Mouse (Mus musculus): ENCODE results near the gene Wipf2. TPM values are rescaled to one million over a fixed set of nuclear protein-coding genes. Genes with fewer than 3 reads are reported as not detected.
A peak's percentile ranks its signal among the peaks of the same experiment; 100 is the strongest.

Gene Wipf2
- total and polyA plus RNA-seq, 3 experiments = 3.1 to 25.4 (median 23.9) TPM

GRCm38 (mm10) chr11:98929503-98929902 is 66.1 kb downstream of the Wipf2 start:
- H3K4me3 ChIP-seq (ENCODE audit: low read depth, low read length) = no peak overlapping the region
- DNase-seq (ENCODE audit: low spot score) = no peak
- H3K9me3 ChIP-seq (replicated peaks) = no peaks in the 10 kb centered on the region
- H3K36me3 ChIP-seq (replicated peaks) = peaks cover 17% of the 10 kb centered on the region
- ATAC-seq (ENCODE audit: extremely low read depth, insufficient number of reproducible peaks, low FRiP score, poor library complexity, severe bottlenecking) = no peak
- TF ChIP-seq GATA2 (IDR thresholded peaks at IDR 0.05; ENCODE audit: borderline replicate concordance, low read depth, low read length) (no peak), CTCF (IDR thresholded peaks at IDR 0.05; ENCODE audit: low read depth, low read length) (no peak), TAL1 (conservative IDR thresholded peaks at IDR 0.05; ENCODE audit: low read depth, low read length) (no peak), GATA1 (IDR thresholded peaks at IDR 0.05; ENCODE audit: borderline replicate concordance, low read length) (no peak), POLR2AphosphoS5 (IDR thresholded peaks at IDR 0.05; ENCODE audit: insufficient replicate concordance, low read depth, low read length) (no peak)
- H3K4me1 ChIP-seq (ENCODE audit: insufficient read depth, low read depth, low read length) = peaks cover 95% of the 10 kb centered on the region
- H3K27me3 ChIP-seq (ENCODE audit: insufficient read depth, low read length) = peaks cover 16% of the 10 kb centered on the region; the same call in 1 of the 2 replicates

- no peak for DNase-seq (ENCODE audit: low spot score)
- ATAC-seq (ENCODE audit: extremely low read depth, insufficient number of reproducible peaks, low FRiP score, poor library complexity, severe bottlenecking) = no peak
- TF ChIP-seq CTCF (IDR thresholded peaks at IDR 0.05; ENCODE audit: low read depth, low read length) = no peak
- TF ChIP-seq GATA1 (IDR thresholded peaks at IDR 0.05; ENCODE audit: borderline replicate concordance, low read length) = no peak
- no peak for TF ChIP-seq POLR2AphosphoS5 (IDR thresholded peaks at IDR 0.05; ENCODE audit: insufficient replicate concordance, low read depth, low read length)
- no peak for TF ChIP-seq GATA2 (IDR thresholded peaks at IDR 0.05; ENCODE audit: borderline replicate concordance, low read depth, low read length)
- no peak for TF ChIP-seq TAL1 (conservative IDR thresholded peaks at IDR 0.05; ENCODE audit: low read depth, low read length)
- Histone ChIP-seq H3K27me3 (ENCODE audit: insufficient read depth, low read length) (peaks cover 19% of the 10 kb centered on the region), H3K36me3 (replicated peaks) (peaks cover 14% of the 10 kb centered on the region), H3K9me3 (replicated peaks) (no peaks in the 10 kb centered on the region), H3K4me1 (ENCODE audit: insufficient read depth, low read depth, low read length) (peaks cover 90% of the 10 kb centered on the region), H3K4me3 (ENCODE audit: low read depth, low read length) (no peak overlapping the region)
These were observed 66.7 kb downstream of the Wipf2 start for GRCm38 (mm10) chr11:98930127-98930601.

GRCm38 (mm10) chr11:98930773-98931512 is 67.5 kb downstream of the Wipf2 start:
- Histone ChIP-seq H3K4me1 (ENCODE audit: insufficient read depth, low read depth, low read length) (peaks cover 88% of the 10 kb centered on the region), H3K9me3 (replicated peaks) (no peaks in the 10 kb centered on the region), H3K27me3 (ENCODE audit: insufficient read depth, low read length) (peaks cover 25% of the 10 kb centered on the region), H3K36me3 (replicated peaks) (peaks cover 12% of the 10 kb centered on the region), H3K4me3 (ENCODE audit: low read depth, low read length) (peak overlapping the region; percentile 50; the same call in 1 of the 2 replicates)
- TF ChIP-seq GATA1 (IDR thresholded peaks at IDR 0.05; ENCODE audit: borderline replicate concordance, low read length) (no peak), CTCF (IDR thresholded peaks at IDR 0.05; ENCODE audit: low read depth, low read length) (no peak), POLR2AphosphoS5 (IDR thresholded peaks at IDR 0.05; ENCODE audit: insufficient replicate concordance, low read depth, low read length) (no peak), GATA2 (IDR thresholded peaks at IDR 0.05; ENCODE audit: borderline replicate concordance, low read depth, low read length) (no peak), TAL1 (conservative IDR thresholded peaks at IDR 0.05; ENCODE audit: low read depth, low read length) (no peak)
- DNase-seq (ENCODE audit: low spot score) = peak; percentile 52
- ATAC-seq (ENCODE audit: extremely low read depth, insufficient number of reproducible peaks, low FRiP score, poor library complexity, severe bottlenecking) = no peak

GRCm38 (mm10) chr11:98931513-98932292 is 68.3 kb downstream of the Wipf2 start:
- peaks cover 88% of the 10 kb centered on the region for H3K4me1 ChIP-seq (ENCODE audit: insufficient read depth, low read depth, low read length)
- DNase-seq (ENCODE audit: low spot score) = no peak
- H3K4me3 ChIP-seq (ENCODE audit: low read depth, low read length) = peak overlapping the region; percentile 36; the same call in 1 of the 2 replicates
- TF ChIP-seq GATA2 (IDR thresholded peaks at IDR 0.05; ENCODE audit: borderline replicate concordance, low read depth, low read length) (no peak), POLR2AphosphoS5 (IDR thresholded peaks at IDR 0.05; ENCODE audit: insufficient replicate concordance, low read depth, low read length) (no peak), GATA1 (IDR thresholded peaks at IDR 0.05; ENCODE audit: borderline replicate concordance, low read length) (no peak), CTCF (IDR thresholded peaks at IDR 0.05; ENCODE audit: low read depth, low read length) (no peak), TAL1 (conservative IDR thresholded peaks at IDR 0.05; ENCODE audit: low read depth, low read length) (no peak)
- H3K36me3 ChIP-seq (replicated peaks) = peaks cover 4% of the 10 kb centered on the region
- ATAC-seq (ENCODE audit: extremely low read depth, insufficient number of reproducible peaks, low FRiP score, poor library complexity, severe bottlenecking) = no peak
- H3K9me3 ChIP-seq (replicated peaks) = no peaks in the 10 kb centered on the region
- peaks cover 32% of the 10 kb centered on the region for H3K27me3 ChIP-seq (ENCODE audit: insufficient read depth, low read length)

- ATAC-seq (ENCODE audit: extremely low read depth, insufficient number of reproducible peaks, low FRiP score, poor library complexity, severe bottlenecking) (no peak), DNase-seq (ENCODE audit: low spot score) (no peak)
- Histone ChIP-seq H3K9me3 (replicated peaks) (no peaks in the 10 kb centered on the region), H3K4me1 (ENCODE audit: insufficient read depth, low read depth, low read length) (peaks cover 87% of the 10 kb centered on the region), H3K4me3 (ENCODE audit: low read depth, low read length) (peak overlapping the region; percentile 55; the same call in 1 of the 2 replicates), H3K36me3 (replicated peaks) (peaks cover 3% of the 10 kb centered on the region), H3K27me3 (ENCODE audit: insufficient read depth, low read length) (peaks cover 32% of the 10 kb centered on the region)
- no peak for TF ChIP-seq GATA2 (IDR thresholded peaks at IDR 0.05; ENCODE audit: borderline replicate concordance, low read depth, low read length)
These were observed 69.1 kb downstream of the Wipf2 start for GRCm38 (mm10) chr11:98932293-98933091.

All from G1E (cell line).